Mouse (Mus musculus) ES-Bruce4 (cell line): ENCODE data around the gene Phlda3. TPM values are rescaled to one million over a fixed set of nuclear protein-coding genes. Genes with fewer than 3 reads are reported as not detected.

Source experiments
- H3K27ac ChIP-seq: 2 replicates; pipeline ENCODE4 v1.5.1; 2012; ENCODE audit warnings: low read length, inconsistent platforms; ENCODE audit not compliant: insufficient read depth
- H3K27me3 ChIP-seq: 2 replicates; pipeline ENCODE4 v1.6.1; 2012; ENCODE audit warnings: mild to moderate bottlenecking, low read length, inconsistent platforms; ENCODE audit not compliant: control insufficient read depth, poor library complexity, insufficient read depth, severe bottlenecking
- H3K36me3 ChIP-seq: 2 replicates; pipeline ENCODE4 v1.6.1; 2012; ENCODE audit warnings: inconsistent platforms, mild to moderate bottlenecking, low read length, moderate library complexity; ENCODE audit not compliant: control insufficient read depth, poor library complexity, insufficient read depth, severe bottlenecking
- H3K4me1 ChIP-seq: one replicate; pipeline ENCODE4 v1.8.1; 2011; ENCODE audit warnings: low read length; ENCODE audit not compliant: control insufficient read depth, insufficient read depth
- H3K4me3 ChIP-seq: 2 replicates; pipeline ENCODE4 v1.5.1; 2011; ENCODE audit warnings: low read depth, mild to moderate bottlenecking, low read length
- H3K9ac ChIP-seq: 2 replicates; pipeline ENCODE4 v1.6.1; 2012; ENCODE audit warnings: low read depth, mild to moderate bottlenecking, inconsistent platforms; ENCODE audit not compliant: poor library complexity, severe bottlenecking
- H3K9me3 ChIP-seq: replicated peaks from 2 replicates; pipeline ENCODE4 v1.6.1; 2012; ENCODE audit warnings: mild to moderate bottlenecking, low read length, inconsistent platforms; ENCODE audit not compliant: control insufficient read depth, poor library complexity, insufficient read depth, severe bottlenecking
- CTCF ChIP-seq: IDR thresholded peaks from one replicate; pipeline ENCODE4 v1.8.1; 2011; ENCODE audit warnings: low read depth, low read length
- EP300 ChIP-seq: IDR thresholded peaks from 2 replicates; pipeline ENCODE4 v1.6.1; 2011; ENCODE audit warnings: low read depth, low read length; ENCODE audit not compliant: insufficient read depth
- POLR2A ChIP-seq: IDR thresholded peaks from one replicate; pipeline ENCODE4 v1.8.1; 2011; ENCODE audit warnings: low read length; ENCODE audit not compliant: insufficient read depth
- polyA plus RNA-seq: library from polyadenylated mRNA; stranded (reverse); fragments of >200 nt; gene quantifications from 2 replicates; pipeline ENCODE4 v1.2.4, GENCODE M21; 2011; ENCODE audit warnings: low read depth; ENCODE audit not compliant: missing spikeins, insufficient read depth, insufficient read length

The Phlda3 gene
- polyA plus RNA-seq, 1 experiment = 88.1 TPM

DNA sequence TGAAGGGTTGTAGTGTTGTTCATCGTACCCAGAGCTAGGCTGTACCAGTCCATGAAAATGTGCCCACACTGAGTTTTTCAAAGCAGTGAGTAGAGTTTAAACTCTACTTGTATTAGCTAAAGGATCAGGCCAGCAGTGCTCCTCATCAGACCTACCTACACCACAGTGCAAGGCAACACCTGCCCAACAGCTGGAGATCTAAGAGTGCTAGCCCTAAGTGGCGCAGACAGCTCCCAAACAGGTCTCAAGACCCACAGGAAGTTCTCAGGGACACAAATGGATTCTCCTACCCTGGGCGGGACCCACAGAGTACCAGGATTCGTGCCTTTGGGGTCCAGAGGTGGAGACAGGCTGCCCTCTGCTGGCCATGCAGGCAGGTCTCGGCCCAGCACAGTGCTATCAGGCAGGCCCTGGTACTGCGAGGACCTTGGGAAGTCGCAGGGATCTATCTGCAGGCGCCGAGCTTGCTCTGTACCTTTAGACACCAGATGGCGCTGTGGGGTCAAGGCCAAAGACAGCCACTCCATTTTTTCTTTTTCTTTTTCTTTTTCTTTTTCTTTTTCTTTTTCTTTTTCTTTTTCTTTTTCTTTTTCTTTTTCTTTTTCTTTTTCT, 13.1 kb upstream of the Phlda3 start:
- H3K4me3 ChIP-seq = no peak overlapping the region
- peak; percentile 53; the same call in 1 of the 2 replicates for TF ChIP-seq EP300
- TF ChIP-seq POLR2A = no peak
- peak; percentile 97 for TF ChIP-seq CTCF
- no peaks in the 10 kb centered on the region for H3K9me3 ChIP-seq
- no peaks in the 10 kb centered on the region for H3K4me1 ChIP-seq
- no peak overlapping the region for H3K9ac ChIP-seq
- no peaks in the 10 kb centered on the region for H3K27me3 ChIP-seq
- H3K36me3 ChIP-seq = no peaks in the 10 kb centered on the region
- H3K27ac ChIP-seq = no peak overlapping the region

DNA sequence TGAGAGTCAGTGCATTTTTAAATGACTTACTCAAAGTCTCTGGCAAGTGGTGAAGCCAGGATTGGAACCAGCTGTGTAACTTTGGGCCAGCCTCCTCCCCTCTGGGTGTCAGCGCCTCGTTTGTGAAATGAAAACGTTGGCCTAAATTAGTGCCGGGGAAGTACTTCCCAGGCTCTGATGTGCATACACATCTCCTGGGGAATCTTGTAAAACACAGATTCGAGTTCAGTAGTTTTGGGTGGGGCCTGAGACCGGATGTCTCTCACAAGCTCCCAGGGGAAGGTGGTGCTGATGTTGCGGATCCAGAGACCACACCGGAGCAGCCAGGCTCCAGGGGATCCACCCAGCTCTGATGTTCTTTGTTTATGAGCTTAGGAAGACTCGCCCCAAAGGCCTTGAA, 10.6 kb upstream of the Phlda3 start:
- H3K9me3 ChIP-seq = no peaks in the 10 kb centered on the region; the same call in 1 of the 2 replicates
- H3K9ac ChIP-seq = no peak overlapping the region
- H3K4me1 ChIP-seq = no peaks in the 10 kb centered on the region

DNA sequence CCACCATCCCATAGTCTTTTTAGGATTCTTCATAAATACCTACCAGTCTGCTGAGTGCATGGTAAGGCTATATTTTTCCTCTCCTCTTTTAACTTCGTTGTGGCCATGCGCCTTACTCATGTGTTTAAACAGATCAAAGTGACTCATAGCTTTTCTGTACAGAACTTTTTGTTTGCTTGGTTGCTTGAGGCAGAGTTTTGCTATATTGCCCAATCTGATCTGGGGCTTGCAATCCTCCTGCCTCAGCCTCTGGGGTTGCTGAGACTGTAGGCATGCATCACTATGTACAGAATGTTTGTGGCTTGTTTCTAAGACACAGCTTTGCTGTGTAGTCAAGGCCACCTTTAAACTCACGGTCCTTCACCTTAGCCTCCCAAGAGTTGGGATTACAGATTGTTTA, 10.0 kb upstream of the Phlda3 start:
- Histone ChIP-seq H3K9me3 (no peaks in the 10 kb centered on the region; the same call in 1 of the 2 replicates), H3K4me3 (no peak overlapping the region), H3K4me1 (no peaks in the 10 kb centered on the region), H3K27ac (no peak overlapping the region), H3K36me3 (no peaks in the 10 kb centered on the region), H3K27me3 (no peaks in the 10 kb centered on the region), H3K9ac (no peak overlapping the region)
- TF ChIP-seq EP300 (no peak), CTCF (no peak), POLR2A (no peak)

More for the DNA sequence above, 10.6 kb upstream of the Phlda3 start:
- TF ChIP-seq POLR2A = no peak
- TF ChIP-seq EP300 = no peak
- no peak for TF ChIP-seq CTCF
- no peak overlapping the region for H3K27ac ChIP-seq
- no peaks in the 10 kb centered on the region for H3K36me3 ChIP-seq
- H3K27me3 ChIP-seq = no peaks in the 10 kb centered on the region
- no peak overlapping the region for H3K4me3 ChIP-seq

DNA sequence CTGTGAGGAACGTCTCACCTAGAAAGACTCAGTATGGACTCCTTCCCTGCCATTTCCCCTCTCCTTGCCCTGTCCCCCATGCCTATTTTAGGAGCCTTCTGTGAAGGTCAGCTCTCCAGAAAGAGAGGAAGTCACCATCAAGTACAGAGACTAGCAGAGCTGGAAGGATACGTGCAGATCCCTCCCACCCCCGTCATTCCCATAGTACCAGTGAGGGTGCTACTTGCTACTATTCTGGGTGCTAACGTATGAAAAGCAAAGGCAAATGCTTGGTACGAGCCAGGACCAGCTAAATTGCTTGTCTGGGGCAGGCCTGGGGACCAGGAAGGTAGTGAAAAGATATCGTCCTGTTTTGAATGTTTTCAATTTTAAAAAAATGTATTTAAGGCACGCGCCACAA, 8.6 kb upstream of the Phlda3 start:
- Histone ChIP-seq H3K27me3 (no peaks in the 10 kb centered on the region), H3K9me3 (no peaks in the 10 kb centered on the region; the same call in 1 of the 2 replicates), H3K27ac (no peak overlapping the region), H3K4me1 (no peaks in the 10 kb centered on the region), H3K4me3 (no peak overlapping the region), H3K36me3 (no peaks in the 10 kb centered on the region), H3K9ac (no peak overlapping the region)
- no peak for TF ChIP-seq CTCF
- no peak for TF ChIP-seq POLR2A
- TF ChIP-seq EP300 = no peak

DNA sequence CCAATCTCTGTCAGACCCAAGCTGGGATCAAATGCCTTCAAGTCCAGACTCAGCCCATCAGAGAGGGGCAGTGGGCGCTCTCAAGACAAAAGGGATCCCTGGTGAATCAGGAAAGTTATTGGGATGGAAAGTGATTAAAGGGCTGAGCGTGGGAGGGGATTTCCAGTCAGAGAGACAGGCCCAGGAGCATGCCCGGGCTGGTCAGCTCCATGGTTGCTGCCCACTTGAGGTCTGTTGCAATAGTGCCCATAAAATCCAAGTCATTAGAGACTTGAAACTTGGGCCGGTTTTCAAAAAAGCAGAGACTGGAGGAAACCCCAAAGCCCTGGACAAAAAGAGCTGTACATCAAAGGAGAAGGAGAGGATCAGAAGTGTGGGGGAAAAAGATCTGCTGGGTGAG, 6.2 kb upstream of the Phlda3 start:
- TF ChIP-seq EP300 (peak; percentile 70; the same call in 1 of the 2 replicates), CTCF (no peak), POLR2A (no peak)
- H3K27ac ChIP-seq = peak overlapping the region; percentile 7; the same call in 1 of the 2 replicates
- no peaks in the 10 kb centered on the region; the same call in 1 of the 2 replicates for H3K9me3 ChIP-seq
- H3K9ac ChIP-seq = no peak overlapping the region
- H3K4me3 ChIP-seq = no peak overlapping the region
- no peaks in the 10 kb centered on the region for H3K36me3 ChIP-seq
- H3K27me3 ChIP-seq = no peaks in the 10 kb centered on the region
- peaks cover 6% of the 10 kb centered on the region for H3K4me1 ChIP-seq

DNA sequence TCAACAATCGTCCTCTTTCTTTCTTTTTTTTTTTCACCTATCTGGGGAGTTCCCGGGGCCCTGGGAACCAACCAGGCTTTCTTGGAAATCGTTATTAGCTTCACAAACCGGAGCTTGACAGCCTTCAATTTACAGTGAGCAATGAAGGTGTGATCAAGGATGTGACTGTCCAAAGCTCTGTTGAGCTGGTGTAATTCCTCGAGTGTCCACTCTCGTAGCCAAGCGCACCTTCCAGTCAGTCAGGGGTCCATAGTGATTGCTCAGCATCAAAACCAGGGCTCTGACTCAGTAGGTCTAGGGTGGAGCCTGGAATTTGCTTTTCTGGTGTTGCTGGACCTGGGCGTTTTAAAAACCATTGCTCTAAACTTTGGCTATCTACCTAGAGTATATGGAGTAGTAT, 5.7 kb upstream of the Phlda3 start:
- Histone ChIP-seq H3K36me3 (no peaks in the 10 kb centered on the region), H3K4me3 (no peak overlapping the region), H3K4me1 (peaks cover 8% of the 10 kb centered on the region), H3K27ac (peak overlapping the region; percentile 7; the same call in 1 of the 2 replicates), H3K9ac (no peak overlapping the region), H3K9me3 (no peaks in the 10 kb centered on the region; the same call in 1 of the 2 replicates), H3K27me3 (no peaks in the 10 kb centered on the region)
- TF ChIP-seq POLR2A = no peak
- TF ChIP-seq EP300 = no peak
- no peak for TF ChIP-seq CTCF
